Mouse (Mus musculus) gonadal fat pad, adult 2 months (tissue): ENCODE data around the gene Clmp. TPM values are rescaled to one million over a fixed set of nuclear protein-coding genes. Genes with fewer than 3 reads are reported as not detected.
"Not testable (repeated sequence)": the region's sequence is repeated elsewhere in the genome, so short reads cannot be mapped to it uniquely, and the experiment has no call there.

Experiments
- DNase-seq: peaks from one replicate; pipeline ENCODE4 v3.0.0-alpha.2; 2012; ENCODE audit warnings: low read depth
- polyA plus RNA-seq: library from polyadenylated mRNA; depleted of rRNA; stranded (reverse); fragments of >200 nt; gene quantifications from 2 replicates; pipeline ENCODE4 v1.2.3, GENCODE M21; 2012

The Clmp gene
- polyA plus RNA-seq, 1 experiment = 26.5 TPM

GRCm38 (mm10) chr9:40776044-40776443 is 90.3 kb downstream of the Clmp start:
- DNase-seq = no peak

- no peak for DNase-seq
These were observed 90.9 kb downstream of the Clmp start for GRCm38 (mm10) chr9:40776459-40777248.

GRCm38 (mm10) chr9:40780111-40780510 is 94.3 kb downstream of the Clmp start:
- no peak for DNase-seq

- no peak for DNase-seq
These were observed 95.3 kb downstream of the Clmp start for GRCm38 (mm10) chr9:40780892-40781725.

- DNase-seq = no peak
These were observed 96.2 kb downstream of the Clmp start for GRCm38 (mm10) chr9:40781726-40782581.

GRCm38 (mm10) chr9:40783641-40784373 is 98.0 kb downstream of the Clmp start:
- DNase-seq = no peak

GRCm38 (mm10) chr9:40784374-40784967 is 98.7 kb downstream of the Clmp start:
- DNase-seq = no peak

- DNase-seq = no peak
These were observed 99.7 kb downstream of the Clmp start for GRCm38 (mm10) chr9:40785452-40785851.

GRCm38 (mm10) chr9:40786820-40787219 is 101.1 kb downstream of the Clmp start:
- DNase-seq = not testable (repeated sequence)

- no peak for DNase-seq
These were observed 106.3 kb downstream of the Clmp start for GRCm38 (mm10) chr9:40791864-40792633.

- no peak for DNase-seq
These were observed 107.8 kb downstream of the Clmp start for GRCm38 (mm10) chr9:40793581-40793980.

GRCm38 (mm10) chr9:40794251-40794650 is 108.5 kb downstream of the Clmp start:
- DNase-seq = no peak

GRCm38 (mm10) chr9:40794926-40795325 is 109.2 kb downstream of the Clmp start:
- DNase-seq = no peak

- DNase-seq = no peak
These were observed 109.8 kb downstream of the Clmp start for GRCm38 (mm10) chr9:40795562-40795961.

GRCm38 (mm10) chr9:40796054-40796453 is 110.3 kb downstream of the Clmp start:
- no peak for DNase-seq

GRCm38 (mm10) chr9:40798247-40798960 is 112.6 kb downstream of the Clmp start:
- no peak for DNase-seq

- DNase-seq = no peak
These were observed 113.3 kb downstream of the Clmp start for GRCm38 (mm10) chr9:40799112-40799511.

GRCm38 (mm10) chr9:40799837-40800501 is 114.2 kb downstream of the Clmp start:
- DNase-seq = no peak
